Mouse (Mus musculus) midbrain, embryonic 11.5 days (tissue): Measurements from ENCODE around the gene Mgat5b. TPM values are rescaled to one million over a fixed set of nuclear protein-coding genes. Genes with fewer than 3 reads are reported as not detected.
A peak's percentile ranks its signal among the peaks of the same experiment; 100 is the strongest.

ENCODE experiments used
- ATAC-seq: fragments of 200-750 bp; cut with Nextera tagmentation; 2 replicates; pipeline ENCODE4 v1.8.0; 2017; ENCODE audit warnings: moderate TSS enrichment, moderate library complexity; ENCODE audit not compliant: low FRiP score
- DNase-seq: peaks from one replicate; pipeline ENCODE4 v3.0.0; 2015; ENCODE audit warnings: low spot score; ENCODE audit errors: missing footprints
- H3K27ac ChIP-seq: fragments of 300-500 bp; sonication (generic); 2 replicates; pipeline ENCODE4 v1.5.1; 2014; ENCODE audit warnings: low read depth, low read length
- H3K27me3 ChIP-seq: fragments of 300-500 bp; sonication (generic); 2 replicates; pipeline ENCODE4 v1.6.1; 2014; ENCODE audit warnings: mild to moderate bottlenecking, low read length, moderate library complexity, mixed read lengths; ENCODE audit not compliant: control insufficient read depth, insufficient read depth
- H3K36me3 ChIP-seq: fragments of 300-500 bp; sonication (generic); 2 replicates; pipeline ENCODE4 v1.6.1; 2014; ENCODE audit warnings: mild to moderate bottlenecking, low read length, moderate library complexity, mixed read lengths; ENCODE audit not compliant: control insufficient read depth, insufficient read depth
- H3K4me1 ChIP-seq: fragments of 300-500 bp; sonication (generic); 2 replicates; pipeline ENCODE4 v1.6.1; 2014; ENCODE audit warnings: low read length; ENCODE audit not compliant: control insufficient read depth, insufficient read depth
- H3K4me2 ChIP-seq: fragments of 300-500 bp; sonication (generic); 2 replicates; pipeline ENCODE4 v1.6.1; 2014; ENCODE audit warnings: mild to moderate bottlenecking, moderate library complexity
- H3K4me3 ChIP-seq: fragments of 300-500 bp; sonication (generic); 2 replicates; pipeline ENCODE4 v1.5.1; 2014; ENCODE audit warnings: low read depth, low read length
- H3K9ac ChIP-seq: fragments of 300-500 bp; sonication (generic); 2 replicates; pipeline ENCODE4 v1.6.1; 2014; ENCODE audit warnings: low read length
- H3K9me3 ChIP-seq: fragments of 300-500 bp; sonication (generic); 2 replicates; pipeline ENCODE4 v1.6.1; 2016; ENCODE audit warnings: low read length; ENCODE audit not compliant: control insufficient read depth
- whole genome bisulfite sequencing: fragments of 180-500 bp; shearing (Covaris S2); extraction: QIAGEN DNeasy Blood & Tissue Kit; methylation state at CpG from one replicate; pipeline ENCODE4 v1.1.7; 2014; 5-methylcytosine and 5-hydroxymethylcytosine counted together
- polyA plus RNA-seq: library from polyadenylated mRNA; unstranded; fragments of >200 nt; fragmentation: Nextera tagmentation; extraction: Ambion mirVana; gene quantifications from 2 replicates; pipeline ENCODE4 v1.2.1, GENCODE M21; 2014

Mgat5b gene
- polyA plus RNA-seq, 1 experiment from 2014 or later: 6.5 TPM

DNA sequence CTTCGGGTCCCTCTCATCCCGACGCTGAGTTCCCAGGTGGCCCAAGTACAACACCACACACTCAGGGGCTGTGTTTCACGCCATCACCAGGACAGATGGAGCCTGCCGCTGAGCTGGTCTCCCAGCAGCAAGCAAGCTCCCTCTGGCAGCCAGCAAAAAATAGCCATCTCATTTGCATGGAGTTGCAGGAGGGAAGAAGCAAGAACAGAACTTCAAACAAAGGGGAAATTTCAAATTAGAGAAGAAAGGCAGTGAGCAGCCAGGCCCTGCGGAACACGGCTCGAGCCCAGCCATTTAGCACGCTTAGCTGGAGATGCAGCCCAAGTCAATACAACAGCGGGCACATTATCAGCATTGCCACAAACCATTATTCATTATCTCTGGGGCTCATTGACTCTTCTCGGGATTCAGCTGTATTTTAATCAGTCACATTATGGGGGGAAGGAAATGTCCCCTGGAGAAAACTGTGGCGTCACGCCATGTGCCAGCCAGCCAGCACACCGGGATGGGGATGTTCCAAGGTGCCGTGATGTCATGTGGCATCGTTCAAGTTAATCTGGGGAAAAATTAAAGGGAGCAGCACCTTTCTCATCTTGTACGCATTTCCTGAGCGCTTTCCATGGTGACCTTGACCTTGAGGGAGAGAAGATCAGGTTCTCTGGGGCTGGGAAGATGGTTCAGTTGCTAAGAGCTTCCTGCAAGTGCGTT lies 110.4 kb downstream of the Mgat5b start:
- Histone ChIP-seq H3K36me3 (no peaks in the 10 kb centered on the region), H3K9ac (no peak overlapping the region), H3K4me2 (no peak overlapping the region), H3K4me3 (no peak overlapping the region), H3K27ac (peak overlapping the region; percentile 25; the same call in 1 of the 2 replicates), H3K4me1 (no peaks in the 10 kb centered on the region), H3K9me3 (no peaks in the 10 kb centered on the region), H3K27me3 (no peaks in the 10 kb centered on the region)
- WGBS: 61% methylated on average over 19 of the region's 19 CpGs
- peak; percentile 48; the same call in 1 of the 2 replicates for ATAC-seq
- no peak for DNase-seq

DNA sequence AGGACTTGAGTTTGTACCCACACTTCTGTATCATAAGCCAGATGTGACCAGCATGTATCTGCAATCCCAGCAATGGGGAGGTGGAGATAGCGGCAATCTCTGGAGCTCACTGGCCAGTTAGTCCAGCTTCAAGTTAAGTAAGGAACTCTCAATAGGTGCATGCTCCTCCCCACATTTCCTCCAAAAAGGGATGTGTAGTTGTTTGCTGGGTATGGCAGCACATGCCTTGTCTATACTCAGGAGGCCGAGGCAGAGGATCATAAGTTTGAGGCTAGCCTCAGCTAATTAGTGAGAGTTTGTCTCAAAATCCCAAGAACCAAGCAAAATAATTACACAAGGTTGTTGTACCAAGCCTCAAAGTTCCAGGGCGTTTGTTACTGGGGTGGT lies 110.9 kb downstream of the Mgat5b start:
- Histone ChIP-seq H3K27me3 (no peaks in the 10 kb centered on the region), H3K4me2 (no peak overlapping the region), H3K27ac (no peak overlapping the region), H3K4me1 (no peaks in the 10 kb centered on the region), H3K36me3 (no peaks in the 10 kb centered on the region), H3K9me3 (no peaks in the 10 kb centered on the region), H3K9ac (no peak overlapping the region), H3K4me3 (no peak overlapping the region)
- ATAC-seq: no peak
- no peak for DNase-seq
- WGBS: 84% methylated on average over 3 of the region's 3 CpGs

DNA sequence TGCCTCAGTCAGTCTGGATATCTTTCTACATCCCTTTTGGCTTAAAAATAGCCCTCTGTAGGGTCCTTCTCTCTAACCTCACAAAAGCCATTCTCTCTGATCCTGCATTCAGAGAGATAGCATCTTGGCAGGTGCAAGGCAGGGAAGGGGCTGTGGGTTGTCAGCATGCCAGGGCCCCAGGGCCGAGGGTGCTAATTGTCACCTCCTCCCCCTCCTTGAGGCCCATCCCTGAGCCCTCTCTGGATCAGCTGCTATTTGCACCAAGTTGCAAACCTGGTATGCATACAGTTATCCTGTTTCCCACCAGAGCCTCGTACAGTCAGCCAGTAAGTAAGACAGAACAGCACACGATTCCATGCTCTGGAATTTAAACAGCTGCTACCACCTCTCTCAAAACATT lies 111.4 kb downstream of the Mgat5b start:
- Histone ChIP-seq H3K9ac (no peak overlapping the region), H3K4me1 (no peaks in the 10 kb centered on the region), H3K9me3 (no peaks in the 10 kb centered on the region), H3K4me3 (no peak overlapping the region), H3K27me3 (no peaks in the 10 kb centered on the region), H3K36me3 (no peaks in the 10 kb centered on the region), H3K27ac (no peak overlapping the region), H3K4me2 (no peak overlapping the region)
- DNase-seq: no peak
- WGBS: 60% methylated on average over 3 of the region's 3 CpGs
- ATAC-seq: no peak

DNA sequence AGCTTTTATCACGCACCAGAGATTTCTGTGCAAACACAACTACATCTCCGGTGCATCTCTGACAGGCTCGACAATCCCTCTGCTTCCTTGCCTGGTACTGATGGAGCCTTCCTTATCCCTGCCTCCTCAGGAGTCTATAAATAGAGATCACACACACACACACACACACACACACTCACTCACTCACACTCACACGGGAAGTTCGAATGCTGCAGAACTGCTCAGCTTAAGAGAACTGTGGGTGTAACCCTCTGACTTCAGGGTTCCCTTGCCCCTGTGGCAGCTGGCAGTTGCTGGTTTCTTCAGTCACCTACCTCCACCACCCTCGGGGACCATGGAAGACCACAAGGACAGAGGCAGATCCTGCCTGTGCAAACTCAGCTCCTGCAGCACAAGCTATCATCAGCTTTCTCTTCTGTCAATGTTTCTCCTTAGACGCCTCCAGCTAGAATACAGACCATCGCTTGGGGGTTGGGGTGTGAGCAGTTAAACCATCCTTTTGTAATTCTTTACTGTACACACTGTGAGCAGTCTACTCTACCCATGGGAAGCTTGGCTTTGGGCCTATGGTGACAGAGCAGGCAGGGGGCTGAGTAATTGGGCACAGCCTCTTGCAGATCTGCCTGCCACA lies 111.9 kb downstream of the Mgat5b start:
- no peaks in the 10 kb centered on the region for H3K9me3 ChIP-seq
- H3K4me1 ChIP-seq: no peaks in the 10 kb centered on the region
- ATAC-seq: no peak
- H3K27ac ChIP-seq: no peak overlapping the region
- H3K9ac ChIP-seq: no peak overlapping the region
- no peak overlapping the region for H3K4me2 ChIP-seq
- H3K4me3 ChIP-seq: no peak overlapping the region
- H3K27me3 ChIP-seq: no peaks in the 10 kb centered on the region
- H3K36me3 ChIP-seq: no peaks in the 10 kb centered on the region
- 77% methylated on average over 8 of the region's 8 CpGs for WGBS
- DNase-seq: no peak

DNA sequence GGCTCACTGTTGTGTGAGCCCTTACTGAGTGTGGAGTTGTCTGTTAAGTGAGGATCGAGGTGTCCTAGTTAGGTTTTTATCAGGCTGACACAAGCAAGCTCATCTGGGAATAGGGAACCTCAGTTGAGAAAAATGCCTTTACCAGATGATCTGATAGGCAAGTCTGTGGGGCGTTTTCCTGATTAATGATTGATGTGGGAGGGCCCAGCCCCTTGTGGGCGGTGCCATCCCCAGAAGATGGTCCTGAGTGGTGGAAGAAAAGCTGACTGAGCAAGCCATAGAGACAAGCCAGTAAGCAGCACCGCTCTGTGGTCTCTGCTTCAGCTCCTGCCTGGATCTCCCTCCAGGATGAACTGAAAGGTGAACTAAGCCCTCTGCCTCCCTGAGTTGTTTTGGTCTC lies 112.6 kb downstream of the Mgat5b start:
- Histone ChIP-seq H3K9ac (no peak overlapping the region), H3K36me3 (no peaks in the 10 kb centered on the region), H3K4me2 (no peak overlapping the region), H3K4me1 (no peaks in the 10 kb centered on the region), H3K4me3 (no peak overlapping the region), H3K27ac (no peak overlapping the region), H3K27me3 (no peaks in the 10 kb centered on the region), H3K9me3 (no peaks in the 10 kb centered on the region)
- WGBS: 22% methylated on average over 4 of the region's 4 CpGs
- DNase-seq (no peak), ATAC-seq (no peak)

DNA sequence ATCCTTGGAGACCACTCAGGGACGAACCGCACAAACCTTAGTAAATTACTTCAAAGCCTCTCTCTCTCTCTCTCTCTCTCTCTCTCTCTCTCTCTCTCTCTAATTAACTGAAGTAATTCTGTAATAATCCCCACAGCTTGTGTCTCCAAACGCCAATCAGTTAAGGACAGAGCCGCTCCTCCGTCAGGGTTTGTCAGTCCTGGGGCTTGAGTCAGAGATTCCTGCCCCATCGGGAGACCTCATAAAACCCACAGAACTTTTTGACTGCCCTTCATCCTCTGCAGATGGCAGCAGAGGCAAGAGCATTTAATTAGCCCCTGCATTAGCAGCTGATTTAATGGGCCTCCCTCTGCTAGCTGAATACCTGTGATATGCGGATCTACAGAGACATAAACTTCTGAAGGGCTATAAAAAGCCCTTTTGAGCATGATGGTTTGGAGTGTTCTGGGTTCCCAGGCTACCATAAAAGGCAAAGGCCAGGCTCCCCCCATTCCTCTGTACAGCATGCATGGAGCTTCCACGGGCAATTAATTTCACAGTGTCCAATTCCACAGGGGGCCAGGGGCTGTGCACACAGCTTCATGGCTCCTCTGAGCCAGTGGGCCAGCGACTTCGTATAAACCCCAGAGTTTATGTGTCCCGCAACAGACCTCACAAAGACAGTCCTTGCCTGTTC lies 117.1 kb downstream of the Mgat5b start:
- Histone ChIP-seq H3K36me3 (no peaks in the 10 kb centered on the region), H3K4me1 (peaks cover 2% of the 10 kb centered on the region; the same call in 1 of the 2 replicates), H3K9ac (no peak overlapping the region), H3K9me3 (no peaks in the 10 kb centered on the region), H3K27ac (no peak overlapping the region), H3K4me3 (no peak overlapping the region), H3K4me2 (no peak overlapping the region), H3K27me3 (no peaks in the 10 kb centered on the region)
- WGBS: 62% methylated on average over 11 of the region's 11 CpGs
- ATAC-seq (no peak), DNase-seq (no peak)

Other genes with a start within 250 kb of the Mgat5b start
- not detected in 2 replicates for gene St6galnac1, start 143.4 kb upstream of the Mgat5b start, polyA plus RNA-seq
- gene Mxra7, start 90.8 kb upstream of the Mgat5b start, polyA plus RNA-seq: 27.4 and 31.6 TPM in 2 replicates
- 72.5 and 76.2 TPM in 2 replicates for gene Mettl23, start 75.6 kb upstream of the Mgat5b start, polyA plus RNA-seq
- gene Jmjd6, start 75.4 kb upstream of the Mgat5b start, polyA plus RNA-seq: 86.9 and 89.9 TPM in 2 replicates
- gene Mfsd11, start 66.4 kb upstream of the Mgat5b start, polyA plus RNA-seq: 28.6 and 30.3 TPM in 2 replicates
- 974 and 988 TPM in 2 replicates for gene Srsf2, start 65.8 kb upstream of the Mgat5b start, polyA plus RNA-seq
- gene Sec14l1, start 196.3 kb downstream of the Mgat5b start, polyA plus RNA-seq: 32.4 and 36.7 TPM in 2 replicates